Mouse (Mus musculus) liver, embryonic 15.5 days (tissue): ENCODE measurements at regions not wholly inside any gene's neighbourhood (a gene's known extent, or its start where the extent isn't known, plus 50 kb on each side); places are given as distances from the start of the nearest gene placed in this dataset.
A peak's percentile ranks its signal among the peaks of the same experiment; 100 is the strongest.

ENCODE experiments used
- ATAC-seq: fragments of 200-750 bp; cut with Nextera tagmentation; 2 replicates; pipeline ENCODE4 v1.8.0; 2017; ENCODE audit warnings: moderate number of reproducible peaks, mild to moderate bottlenecking, moderate library complexity; ENCODE audit not compliant: insufficient read depth
- H3K27ac ChIP-seq: fragments of 300-500 bp; sonication (generic); replicated peaks from 2 replicates; pipeline ENCODE4 v1.5.1; 2015; ENCODE audit warnings: mild to moderate bottlenecking, inconsistent platforms
- H3K27me3 ChIP-seq: fragments of 300-500 bp; sonication (generic); 2 replicates; pipeline ENCODE4 v1.6.1; 2015; ENCODE audit warnings: mild to moderate bottlenecking, inconsistent platforms
- H3K36me3 ChIP-seq: fragments of 300-500 bp; sonication (generic); replicated peaks from 2 replicates; pipeline ENCODE4 v1.6.1; 2015; ENCODE audit warnings: moderate library complexity, mild to moderate bottlenecking, inconsistent platforms
- H3K4me1 ChIP-seq: fragments of 300-500 bp; sonication (generic); replicated peaks from 2 replicates; pipeline ENCODE4 v1.6.1; 2015; ENCODE audit warnings: inconsistent platforms
- H3K4me2 ChIP-seq: fragments of 300-500 bp; sonication (generic); 2 replicates; pipeline ENCODE4 v1.6.1; 2015; ENCODE audit warnings: moderate library complexity, mild to moderate bottlenecking, inconsistent platforms
- H3K4me3 ChIP-seq: fragments of 300-500 bp; sonication (generic); replicated peaks from 2 replicates; pipeline ENCODE4 v1.5.1; 2015; ENCODE audit warnings: mild to moderate bottlenecking, inconsistent platforms
- H3K9ac ChIP-seq: fragments of 300-500 bp; sonication (generic); 2 replicates; pipeline ENCODE4 v1.6.1; 2015; ENCODE audit warnings: moderate library complexity, mild to moderate bottlenecking, inconsistent platforms
- H3K9me3 ChIP-seq: fragments of 300-500 bp; sonication (generic); replicated peaks from 2 replicates; pipeline ENCODE4 v1.6.1; 2016; ENCODE audit warnings: inconsistent platforms
- WGBS: fragments of 180-500 bp; shearing (Covaris S2); methylation state at CpG from one replicate; pipeline ENCODE4 v1.1.7; 2015; ENCODE audit warnings: mixed read lengths; ENCODE audit not compliant: insufficient replicate concordance; 5-methylcytosine and 5-hydroxymethylcytosine counted together

DNA sequence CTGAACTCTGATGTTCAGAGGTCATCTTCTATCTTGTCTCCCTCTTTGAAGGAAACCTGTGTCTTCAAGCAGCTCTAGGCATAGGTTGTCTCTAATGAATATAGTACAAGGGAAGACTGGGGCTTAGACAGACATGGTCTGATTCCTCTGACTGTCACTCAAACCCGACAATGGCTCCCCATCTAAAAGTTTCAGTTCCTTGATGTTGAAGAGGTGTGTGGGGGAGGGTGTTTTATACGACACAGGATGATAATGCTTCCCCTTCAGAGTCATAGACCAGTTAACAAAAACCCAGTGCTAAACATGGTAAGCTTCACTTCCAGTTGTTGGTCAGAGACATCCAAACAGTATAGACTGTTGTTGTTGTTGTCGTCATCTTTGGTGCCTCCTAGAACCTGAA lies 195.3 kb upstream of the Map3k1 start:
- Histone ChIP-seq H3K4me3 (no peak overlapping the region), H3K36me3 (no peaks in the 10 kb centered on the region), H3K27me3 (peaks cover 55% of the 10 kb centered on the region), H3K4me1 (peaks cover 27% of the 10 kb centered on the region), H3K9ac (no peak overlapping the region), H3K9me3 (0 out of 2 replicates have a peak, but pooled peaks cover 2% of the 10 kb centered on the region), H3K4me2 (no peak overlapping the region), H3K27ac (no peak overlapping the region)
- no peak for ATAC-seq
- 76% methylated on average over 3 of the region's 3 CpGs for WGBS

- ATAC-seq: no peak
- Histone ChIP-seq H3K36me3 (no peaks in the 10 kb centered on the region), H3K9me3 (0 out of 2 replicates have a peak, but pooled peaks cover 5% of the 10 kb centered on the region), H3K9ac (no peak overlapping the region), H3K27ac (no peak overlapping the region), H3K4me2 (no peak overlapping the region), H3K27me3 (peaks cover 48% of the 10 kb centered on the region), H3K4me1 (peaks cover 27% of the 10 kb centered on the region), H3K4me3 (no peak overlapping the region)
- WGBS: 62% methylated on average over 8 of the region's 8 CpGs
Observed at GRCm38 (mm10) chr13:112005421-112005820, 196.6 kb upstream of the Map3k1 start.

DNA sequence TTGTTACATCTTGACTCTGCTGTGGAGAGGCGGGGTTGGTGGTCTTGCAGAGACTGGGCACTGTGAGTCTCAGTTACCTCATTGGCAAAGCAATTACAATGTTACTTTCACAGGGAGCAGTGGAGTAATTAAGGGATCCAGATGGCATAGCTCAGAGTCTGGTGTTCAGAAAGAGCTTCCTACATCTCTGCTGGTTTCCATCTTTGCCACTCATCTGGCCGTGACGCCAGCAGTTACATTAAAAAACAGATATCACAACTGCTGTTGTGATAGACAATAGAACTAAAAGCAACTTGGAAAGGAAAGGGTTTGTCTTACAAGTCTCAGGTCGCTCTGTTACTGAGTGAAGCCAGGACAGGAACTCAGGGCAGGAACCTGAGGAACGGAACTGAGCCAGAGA lies 200.0 kb upstream of the Map3k1 start:
- no peak overlapping the region for H3K9ac ChIP-seq
- no peak overlapping the region for H3K4me2 ChIP-seq
- peaks cover 14% of the 10 kb centered on the region for H3K4me1 ChIP-seq
- H3K27ac ChIP-seq: no peak overlapping the region
- H3K4me3 ChIP-seq: no peak overlapping the region
- 0 out of 2 replicates have a peak, but pooled peaks cover 5% of the 10 kb centered on the region for H3K9me3 ChIP-seq
- ATAC-seq: no peak
- H3K36me3 ChIP-seq: no peaks in the 10 kb centered on the region
- H3K27me3 ChIP-seq: peaks cover 31% of the 10 kb centered on the region; the same call in 1 of the 2 replicates
- WGBS: 85% methylated on average over 5 of the region's 5 CpGs

GRCm38 (mm10) chr13:112009288-112009687 lies 200.5 kb upstream of the Map3k1 start:
- no peak for ATAC-seq
- peaks cover 26% of the 10 kb centered on the region; the same call in 1 of the 2 replicates for H3K27me3 ChIP-seq
- 59% methylated on average over 3 of the region's 3 CpGs for WGBS
- peaks cover 17% of the 10 kb centered on the region for H3K4me1 ChIP-seq
- 0 out of 2 replicates have a peak, but pooled peaks cover 5% of the 10 kb centered on the region for H3K9me3 ChIP-seq
- no peak overlapping the region for H3K4me3 ChIP-seq
- H3K36me3 ChIP-seq: no peaks in the 10 kb centered on the region
- H3K9ac ChIP-seq: no peak overlapping the region
- H3K4me2 ChIP-seq: no peak overlapping the region
- no peak overlapping the region for H3K27ac ChIP-seq

DNA sequence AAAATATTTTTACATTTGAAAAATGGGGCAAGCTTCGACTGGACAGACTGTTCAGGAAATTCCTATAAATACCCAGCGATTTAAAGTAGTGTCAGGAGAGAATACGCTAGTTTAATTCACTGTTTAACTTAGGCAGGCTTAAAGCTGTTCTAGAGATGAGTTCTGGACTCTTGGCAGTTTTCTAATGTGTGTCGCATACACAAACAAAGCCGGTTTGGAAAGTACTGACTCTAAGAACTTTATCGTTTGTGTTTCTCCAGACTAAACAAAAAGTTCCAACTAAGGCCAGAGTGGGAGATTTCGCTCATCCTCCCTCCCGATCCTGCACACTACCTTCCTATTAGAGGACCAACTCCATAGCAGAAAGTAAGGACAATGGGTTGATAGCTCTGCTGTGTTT lies 201.7 kb upstream of the Map3k1 start:
- H3K4me1 ChIP-seq: peaks cover 27% of the 10 kb centered on the region
- H3K27me3 ChIP-seq: peaks cover 24% of the 10 kb centered on the region; the same call in 1 of the 2 replicates
- H3K4me3 ChIP-seq: no peak overlapping the region
- 0 out of 2 replicates have a peak, but pooled peaks cover 5% of the 10 kb centered on the region for H3K9me3 ChIP-seq
- H3K9ac ChIP-seq: no peak overlapping the region
- no peak overlapping the region for H3K4me2 ChIP-seq
- no peak overlapping the region for H3K27ac ChIP-seq
- no peaks in the 10 kb centered on the region for H3K36me3 ChIP-seq
- ATAC-seq: no peak
- WGBS: 62% methylated on average over 8 of the region's 8 CpGs

DNA sequence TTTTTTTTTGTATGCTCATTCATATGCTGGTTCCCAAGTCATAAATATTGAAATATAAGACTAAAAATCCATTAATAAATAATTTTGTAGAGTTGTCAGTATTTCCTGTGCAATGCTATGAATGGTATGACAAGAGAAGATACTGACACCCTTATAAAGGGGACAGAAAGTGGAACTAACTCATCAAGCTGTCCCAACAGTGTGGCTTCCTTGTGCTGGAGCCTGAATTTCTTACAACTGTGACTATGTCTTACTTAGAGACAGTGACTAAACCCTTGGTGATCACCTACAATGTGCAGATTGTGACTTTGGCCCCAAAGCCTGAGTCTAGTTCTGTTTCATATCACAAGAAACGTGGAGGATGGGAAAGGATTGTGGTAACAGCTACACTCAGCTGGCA lies 203.8 kb upstream of the Map3k1 start:
- no peak overlapping the region for H3K27ac ChIP-seq
- peaks cover 16% of the 10 kb centered on the region; the same call in 1 of the 2 replicates for H3K27me3 ChIP-seq
- peaks cover 45% of the 10 kb centered on the region for H3K4me1 ChIP-seq
- H3K36me3 ChIP-seq: no peaks in the 10 kb centered on the region
- H3K4me3 ChIP-seq: no peak overlapping the region
- ATAC-seq: no peak
- H3K9me3 ChIP-seq: 0 out of 2 replicates have a peak, but pooled peaks cover 5% of the 10 kb centered on the region
- no peak overlapping the region for H3K9ac ChIP-seq
- H3K4me2 ChIP-seq: no peak overlapping the region
- 46% methylated on average over 1 of the region's 1 CpGs for WGBS

DNA sequence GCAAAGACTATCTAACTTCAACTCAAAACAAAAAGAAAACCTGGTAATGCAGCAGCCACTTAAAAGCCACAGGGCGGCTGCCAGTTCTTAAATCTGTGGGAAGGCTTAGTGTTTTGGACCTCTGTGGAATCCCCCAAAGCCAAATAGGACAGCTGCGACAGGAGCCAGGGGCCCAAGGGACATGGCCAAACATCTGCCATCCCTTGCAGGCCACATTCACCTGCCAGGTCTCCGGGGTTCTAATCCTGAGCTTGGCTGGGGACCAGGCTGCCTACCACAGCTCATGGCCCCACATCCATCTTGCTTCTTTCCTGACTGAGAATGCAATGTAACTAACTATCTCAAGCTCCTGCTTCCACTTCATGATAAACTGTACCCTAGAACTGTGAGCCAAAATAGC lies 206.3 kb upstream of the Map3k1 start:
- no peak overlapping the region for H3K4me3 ChIP-seq
- H3K27ac ChIP-seq: peak overlapping the region; percentile 29; the same call in 1 of the 2 replicates
- no peak overlapping the region for H3K4me2 ChIP-seq
- 0 out of 2 replicates have a peak, but pooled peaks cover 10% of the 10 kb centered on the region for H3K27me3 ChIP-seq
- no peaks in the 10 kb centered on the region for H3K9me3 ChIP-seq
- H3K36me3 ChIP-seq: no peaks in the 10 kb centered on the region
- peaks cover 68% of the 10 kb centered on the region for H3K4me1 ChIP-seq
- no peak for ATAC-seq
- no peak overlapping the region for H3K9ac ChIP-seq
- WGBS: 86% methylated on average over 3 of the region's 3 CpGs

DNA sequence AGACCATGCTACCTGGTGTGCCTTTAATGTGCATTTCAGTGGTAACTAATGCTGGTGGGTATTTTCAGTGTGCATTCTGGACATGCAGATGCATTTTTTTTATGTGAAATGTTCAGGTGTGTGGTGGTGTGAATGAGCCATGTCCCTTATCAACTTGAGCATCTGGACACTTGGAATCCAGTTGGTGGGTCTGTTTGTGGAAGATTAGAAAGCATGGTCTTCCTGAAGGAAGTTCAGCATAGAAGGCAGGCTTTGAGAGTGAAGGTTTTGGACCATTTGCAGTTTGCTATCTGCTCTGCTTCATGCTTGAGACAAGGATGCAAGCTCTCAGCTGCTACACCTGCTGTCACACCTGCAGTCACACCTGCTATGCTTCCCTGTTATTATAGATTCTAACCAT lies 207.5 kb upstream of the Map3k1 start:
- ATAC-seq: peak; percentile 84
- no peak overlapping the region for H3K4me3 ChIP-seq
- peak overlapping the region; percentile 36 for H3K4me2 ChIP-seq
- H3K27me3 ChIP-seq: 0 out of 2 replicates have a peak, but pooled peaks cover 9% of the 10 kb centered on the region
- H3K9ac ChIP-seq: peak overlapping the region; percentile 16; the same call in 1 of the 2 replicates
- no peaks in the 10 kb centered on the region for H3K36me3 ChIP-seq
- no peaks in the 10 kb centered on the region for H3K9me3 ChIP-seq
- H3K27ac ChIP-seq: peak overlapping the region; percentile 81
- peaks cover 67% of the 10 kb centered on the region for H3K4me1 ChIP-seq

DNA sequence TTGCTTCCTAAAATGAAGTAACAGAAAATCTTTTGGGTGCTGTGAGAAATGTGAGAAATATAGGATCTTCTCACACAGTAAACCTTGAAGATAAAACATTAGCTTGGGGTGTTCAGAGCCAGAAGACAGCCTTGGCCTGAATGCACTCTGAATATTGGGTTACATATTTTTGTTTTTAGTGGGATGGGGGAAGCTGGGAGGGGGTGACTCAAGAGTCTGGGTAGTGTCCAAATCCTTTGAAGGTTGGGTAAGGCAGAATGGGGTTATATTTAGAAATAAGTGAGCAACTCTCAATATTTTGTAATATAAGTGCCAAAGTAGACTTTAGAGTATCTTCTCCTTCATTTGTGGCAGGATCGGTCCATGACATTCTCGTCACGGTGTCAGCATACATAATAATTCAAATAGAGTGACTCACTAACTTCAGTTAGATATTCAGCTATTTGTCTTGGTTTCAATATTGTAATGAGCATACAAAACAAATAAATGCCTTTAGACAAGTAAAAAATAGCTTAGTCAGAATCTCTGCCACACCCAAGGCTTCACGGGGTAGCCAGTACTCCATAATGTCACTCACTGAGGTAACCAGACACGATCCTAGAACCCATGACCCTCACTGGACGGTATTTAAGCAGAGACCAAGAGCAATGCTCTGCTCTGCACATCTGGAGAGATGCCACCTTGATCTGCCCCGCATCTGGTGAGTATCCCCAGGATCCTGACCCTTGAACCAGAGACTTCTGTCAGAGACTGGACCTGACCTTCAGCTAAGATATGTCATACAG lies 209.9 kb upstream of the Map3k1 start:
- peak; percentile 47 for ATAC-seq
- peak overlapping the region; percentile 16; the same call in 1 of the 2 replicates for H3K9ac ChIP-seq
- H3K4me2 ChIP-seq: 0 out of 2 replicates have a peak overlapping the region, but pooled peaks have one; percentile 21

DNA sequence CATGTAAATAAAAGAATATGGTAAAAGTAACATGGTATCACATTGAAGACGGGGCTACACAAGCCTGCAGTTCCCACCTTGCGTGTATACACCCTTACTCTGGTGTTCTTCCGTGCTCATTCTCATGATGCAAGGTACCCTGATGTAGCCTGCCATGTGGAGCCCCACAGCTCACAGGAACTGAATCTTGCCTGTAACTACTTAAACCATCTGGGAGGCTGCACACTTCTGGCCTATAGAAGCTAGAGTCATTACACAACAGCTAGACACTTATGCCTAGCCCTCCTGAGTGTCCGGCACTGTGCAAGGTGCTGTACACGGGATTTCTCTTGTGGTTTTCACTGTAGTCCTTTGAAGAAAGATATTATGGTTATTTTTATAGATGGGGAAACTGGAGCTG lies 210.8 kb upstream of the Map3k1 start:
- Histone ChIP-seq H3K9ac (no peak overlapping the region), H3K27me3 (no peaks in the 10 kb centered on the region), H3K4me3 (no peak overlapping the region), H3K4me1 (peaks cover 67% of the 10 kb centered on the region), H3K36me3 (no peaks in the 10 kb centered on the region), H3K27ac (peak overlapping the region; percentile 68), H3K9me3 (no peaks in the 10 kb centered on the region), H3K4me2 (no peak overlapping the region)
- WGBS: 80% methylated on average over 5 of the region's 5 CpGs
- no peak for ATAC-seq

More for the DNA sequence above, 209.9 kb upstream of the Map3k1 start:
- Histone ChIP-seq H3K27me3 (no peaks in the 10 kb centered on the region), H3K9me3 (no peaks in the 10 kb centered on the region), H3K4me3 (no peak overlapping the region), H3K4me1 (peaks cover 66% of the 10 kb centered on the region), H3K27ac (peak overlapping the region; percentile 68), H3K36me3 (no peaks in the 10 kb centered on the region)
- WGBS: 75% methylated on average over 7 of the region's 7 CpGs

DNA sequence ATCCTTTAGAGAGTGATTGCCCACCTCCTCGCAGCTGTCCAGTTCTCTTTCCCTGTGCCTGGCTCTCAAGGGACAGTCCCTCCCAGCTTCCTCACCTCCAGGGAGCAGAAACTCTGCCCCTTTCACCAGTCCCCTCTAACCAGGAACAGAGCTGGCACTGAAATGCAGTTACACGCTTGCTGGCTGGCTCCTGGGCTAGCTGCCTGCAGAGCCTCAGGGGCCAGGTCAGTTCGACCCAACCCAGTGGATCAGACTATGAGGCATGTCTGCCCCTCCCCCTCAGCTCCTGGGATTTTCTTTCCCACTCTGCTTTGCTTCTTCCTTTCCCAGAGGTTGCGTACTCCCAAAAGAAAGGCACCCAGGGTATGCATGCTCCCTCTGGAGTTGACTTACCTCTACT lies 214.4 kb upstream of the Map3k1 start:
- H3K27ac ChIP-seq: no peak overlapping the region
- WGBS: 72% methylated on average over 4 of the region's 4 CpGs
- H3K4me1 ChIP-seq: peaks cover 54% of the 10 kb centered on the region
- H3K36me3 ChIP-seq: no peaks in the 10 kb centered on the region
- H3K9me3 ChIP-seq: no peaks in the 10 kb centered on the region
- ATAC-seq: no peak
- H3K9ac ChIP-seq: no peak overlapping the region
- H3K4me2 ChIP-seq: no peak overlapping the region
- H3K4me3 ChIP-seq: no peak overlapping the region
- peaks cover 6% of the 10 kb centered on the region; the same call in 1 of the 2 replicates for H3K27me3 ChIP-seq
